Mouse (Mus musculus) CH12.LX (cell line): Measurements from ENCODE around the gene Spock3. TPM values are rescaled to one million over a fixed set of nuclear protein-coding genes. Genes with fewer than 3 reads are reported as not detected.

Experiments
- DNase-seq: peaks from one replicate; pipeline ENCODE4 v3.0.0-alpha.2; 2013; ENCODE audit errors: extremely low read depth
- H3K27ac ChIP-seq: 2 replicates; pipeline ENCODE4 v1.5.1; 2012; ENCODE audit warnings: low read depth, mild to moderate bottlenecking, control low read depth, moderate library complexity; ENCODE audit not compliant: insufficient read depth
- H3K27me3 ChIP-seq: replicated peaks from 2 replicates; pipeline ENCODE3; 2012; ENCODE audit warnings: inconsistent platforms
- H3K36me3 ChIP-seq, 2 experiments: replicated peaks in 1 of 2; 2 replicates each; pipeline versions ENCODE3 to v1.6.1; 2012; ENCODE audit warnings: inconsistent platforms in 1 of 2, low read length in 1 of 2, mild to moderate bottlenecking in 1 of 2, mixed read lengths in 1 of 2, moderate library complexity in 1 of 2; ENCODE audit not compliant: control insufficient read depth in 1 of 2, insufficient read depth in 1 of 2
- H3K4me1 ChIP-seq, 2 experiments: 2 replicates each; pipeline ENCODE4 v1.6.1; 2012; ENCODE audit warnings: inconsistent platforms in 1 of 2, moderate library complexity in 1 of 2; ENCODE audit not compliant: insufficient read depth in 2 of 2, control insufficient read depth in 1 of 2
- H3K4me2 ChIP-seq: 2 replicates; pipeline ENCODE4 v1.6.1; 2012; ENCODE audit warnings: low read depth, mild to moderate bottlenecking, control low read depth; ENCODE audit not compliant: poor library complexity, insufficient read depth, severe bottlenecking
- H3K4me3 ChIP-seq, 3 experiments: fragments of 150-350 bp in 1 of 3; sonication (generic) in 1 of 3; replicated peaks in 1 of 3; 2 replicates each; pipeline versions ENCODE3 to v1.5.1; 2011 to 2012; ENCODE audit warnings: low read depth in 2 of 3, low read length in 2 of 3, mild to moderate bottlenecking in 2 of 3, moderate library complexity in 2 of 3, control low read depth in 1 of 3, improper control_type of control experiment in 1 of 3, inconsistent platforms in 1 of 3, mixed read lengths in 1 of 3; ENCODE audit not compliant: poor library complexity in 1 of 3
- H3K79me2 ChIP-seq: replicated peaks from 2 replicates; pipeline ENCODE4 v1.6.1; 2012; ENCODE audit warnings: mild to moderate bottlenecking, moderate library complexity; ENCODE audit not compliant: control insufficient read depth, poor library complexity, insufficient read depth, severe bottlenecking; ENCODE audit errors: extremely low read depth
- H3K9ac ChIP-seq: 2 replicates; pipeline ENCODE4 v1.6.1; 2012; ENCODE audit warnings: low read depth, mild to moderate bottlenecking, control low read depth, moderate library complexity; ENCODE audit not compliant: insufficient read depth
- H3K9me3 ChIP-seq: replicated peaks from 2 replicates; pipeline ENCODE3; 2012; ENCODE audit warnings: low read length, inconsistent platforms, mixed read lengths
- BHLHE40 ChIP-seq: IDR thresholded peaks from 2 replicates; pipeline ENCODE4 v1.6.1; 2011; ENCODE audit warnings: mild to moderate bottlenecking, low read depth, low read length, improper control_type of control experiment
- CHD1 ChIP-seq: IDR thresholded peaks from 2 replicates; pipeline ENCODE4 v1.6.1; 2012; ENCODE audit warnings: low read depth, low read length, improper control_type of control experiment, inconsistent platforms
- ELF1 ChIP-seq: IDR thresholded peaks from 2 replicates; pipeline ENCODE4 v1.6.1; 2014; ENCODE audit warnings: low read depth, mild to moderate bottlenecking, inconsistent platforms, low read length, improper control_type of control experiment
- HCFC1 ChIP-seq: IDR thresholded peaks from 2 replicates; pipeline ENCODE4 v1.6.1; 2012; ENCODE audit warnings: low read depth, mild to moderate bottlenecking, inconsistent platforms, low read length, improper control_type of control experiment
- IRF4 ChIP-seq: IDR thresholded peaks from 2 replicates; pipeline ENCODE4 v1.6.1; 2014; ENCODE audit warnings: low read depth, mild to moderate bottlenecking, inconsistent platforms, low read length, improper control_type of control experiment
- JUN ChIP-seq: IDR thresholded peaks from 2 replicates; pipeline ENCODE4 v1.6.1; 2011; ENCODE audit warnings: low read depth, mild to moderate bottlenecking, low read length, improper control_type of control experiment, moderate library complexity; ENCODE audit not compliant: insufficient read depth
- KAT2A ChIP-seq: IDR thresholded peaks from 2 replicates; pipeline ENCODE4 v1.6.1; 2012; ENCODE audit warnings: low read length, improper control_type of control experiment, inconsistent platforms; ENCODE audit not compliant: insufficient replicate concordance
- MAX ChIP-seq: IDR thresholded peaks from 2 replicates; pipeline ENCODE4 v1.6.1; 2011; ENCODE audit warnings: low read length, improper control_type of control experiment
- MEF2A ChIP-seq: IDR thresholded peaks from 2 replicates; pipeline ENCODE4 v1.6.1; 2014; ENCODE audit warnings: low read depth, mild to moderate bottlenecking, inconsistent platforms, low read length, improper control_type of control experiment, borderline replicate concordance
- MYC ChIP-seq: IDR thresholded peaks from 2 replicates; pipeline ENCODE4 v1.6.1; 2011; ENCODE audit warnings: low read depth, mild to moderate bottlenecking, improper control_type of control experiment, low read length
- NRF1 ChIP-seq: IDR thresholded peaks from 2 replicates; pipeline ENCODE4 v1.6.1; 2014; ENCODE audit warnings: low read depth, mild to moderate bottlenecking, inconsistent platforms, low read length, improper control_type of control experiment, moderate library complexity
- PAX5 ChIP-seq: IDR thresholded peaks from 2 replicates; pipeline ENCODE4 v1.6.1; 2012; ENCODE audit warnings: low read length, inconsistent platforms, mixed read lengths
- POLR2AphosphoS2 ChIP-seq: IDR thresholded peaks from 2 replicates; pipeline ENCODE4 v1.6.1; 2011; ENCODE audit warnings: low read depth, low read length, improper control_type of control experiment
- RCOR1 ChIP-seq: conservative IDR thresholded peaks from 2 replicates; pipeline ENCODE4 v1.6.1; 2012; ENCODE audit warnings: low read depth, mild to moderate bottlenecking, inconsistent platforms, low read length, improper control_type of control experiment
- SIN3A ChIP-seq: IDR thresholded peaks from 2 replicates; pipeline ENCODE4 v1.6.1; 2012; ENCODE audit warnings: low read length, improper control_type of control experiment, inconsistent platforms
- SMC3 ChIP-seq: IDR thresholded peaks from 2 replicates; pipeline ENCODE4 v1.6.1; 2011; ENCODE audit warnings: low read depth, low read length, improper control_type of control experiment
- TBP ChIP-seq: conservative IDR thresholded peaks from 2 replicates; pipeline ENCODE4 v1.6.1; 2011; ENCODE audit warnings: low read depth, low read length, improper control_type of control experiment
- UBTF ChIP-seq: IDR thresholded peaks from 2 replicates; pipeline ENCODE4 v1.6.1; 2012; ENCODE audit warnings: low read depth, mild to moderate bottlenecking, inconsistent platforms, low read length, improper control_type of control experiment, moderate library complexity
- ZMIZ1 ChIP-seq: IDR thresholded peaks from 2 replicates; pipeline ENCODE4 v1.6.1; 2012; ENCODE audit warnings: low read depth, mild to moderate bottlenecking, inconsistent platforms, low read length, improper control_type of control experiment
- dilution Hi-C: fragments of 300-500 bp; cut with MboI; formaldehyde crosslinking; loops from 2 replicates; pipeline ENCODE4 v1.14.3; 2020; ENCODE audit warnings: low sequenced_read_pairs; ENCODE audit not compliant: extremely low pct_unique_long_range_greater_than_20kb, extremely low pct_ligation_motif_present
- in situ Hi-C: fragments of 300-500 bp; cut with MboI; formaldehyde crosslinking; loops from 3 replicates; pipeline ENCODE4 v1.14.3; 2019; ENCODE audit warnings: low sequenced_read_pairs, low pct_ligation_motif_present, low pct_unique_long_range_greater_than_20kb, mixed read lengths
- polyA plus RNA-seq: library from polyadenylated mRNA; unstranded; fragments of >175 nt; gene quantifications from 2 replicates; pipeline ENCODE4 v1.2.1, GENCODE M21; 2012; ENCODE audit warnings: low read depth; ENCODE audit not compliant: insufficient read length
- total RNA-seq, 2 experiments: library from RNA; depleted of rRNA; stranded (reverse); fragments of 300-350 nt in 1 of 2; fragments of >200 nt in 1 of 2; gene quantifications; 2 replicates each; pipeline ENCODE4 v1.2.3; 2012 to 2014

Gene Spock3
- total and polyA plus RNA-seq, 3 experiments, result not detected

DNA sequence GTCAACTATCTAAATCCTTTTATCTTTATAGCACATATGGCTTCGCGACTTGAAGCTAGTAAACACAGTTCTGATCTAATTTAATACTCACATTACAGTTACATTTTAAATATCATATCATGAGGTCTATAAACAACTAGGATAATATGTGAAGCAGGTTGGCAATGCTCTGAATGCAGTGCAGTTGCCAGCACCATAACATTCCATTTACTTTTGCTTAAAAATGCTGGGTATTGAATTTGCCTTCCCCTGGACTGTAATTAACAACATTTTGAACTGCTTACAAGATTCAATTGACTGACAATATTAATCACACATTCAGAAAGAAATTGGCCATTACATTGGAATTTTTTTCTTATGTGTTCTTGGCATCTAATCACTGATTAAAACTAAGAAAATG is 147.4 kb downstream of the Spock3 start:
- Histone ChIP-seq H3K4me1 (no peaks in the 10 kb centered on the region), H3K27ac (no peak overlapping the region), H3K27me3 (no peaks in the 10 kb centered on the region), H3K36me3 (no peaks in the 10 kb centered on the region), H3K9ac (no peak overlapping the region), H3K79me2 (no peaks in the 10 kb centered on the region), H3K9me3 (peaks cover 10% of the 10 kb centered on the region), H3K4me2 (no peak overlapping the region), H3K4me3 (no peak overlapping the region)
- in situ Hi-C loops (no loop called here), dilution Hi-C loops (no loop called here)
- TF ChIP-seq MEF2A, result no peak
- TF ChIP-seq KAT2A, result no peak
- no peak for TF ChIP-seq CHD1
- TF ChIP-seq MAX, result no peak
- no peak for TF ChIP-seq UBTF
- TF ChIP-seq ZMIZ1, result no peak
- no peak for TF ChIP-seq SMC3
- TF ChIP-seq ELF1, result no peak
- no peak for TF ChIP-seq HCFC1
- TF ChIP-seq MYC, result no peak
- no peak for TF ChIP-seq IRF4
- no peak for TF ChIP-seq BHLHE40
- TF ChIP-seq PAX5, result no peak
- TF ChIP-seq JUN, result no peak
- no peak for DNase-seq

DNA sequence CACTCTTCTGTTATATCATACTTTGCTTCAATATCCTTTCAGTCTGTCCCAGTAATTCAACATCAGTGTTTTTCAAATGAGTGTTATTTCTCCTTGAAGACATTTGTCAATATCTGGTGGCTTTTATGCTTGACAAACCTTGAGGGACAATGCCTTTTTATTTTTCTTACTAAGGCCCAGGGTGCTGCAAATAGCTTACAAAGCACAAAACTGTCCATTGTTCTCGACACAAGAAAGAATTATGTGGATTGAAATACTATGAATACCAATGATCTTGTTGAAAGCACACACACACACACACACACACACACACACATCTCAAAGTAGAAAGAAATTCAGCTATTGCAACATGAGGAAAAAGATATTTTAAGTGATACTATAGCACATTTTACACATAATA is 159.0 kb downstream of the Spock3 start:
- no peak overlapping the region for H3K9ac ChIP-seq
- no peaks in the 10 kb centered on the region for H3K36me3 ChIP-seq
- TF ChIP-seq NRF1, result no peak
- TF ChIP-seq SIN3A, result no peak
- no peak for TF ChIP-seq RCOR1
- no peak for TF ChIP-seq MYC
- no peak for TF ChIP-seq SMC3
- no peak for TF ChIP-seq POLR2AphosphoS2
- TF ChIP-seq PAX5, result no peak
- TF ChIP-seq TBP, result no peak
- TF ChIP-seq BHLHE40, result no peak
- dilution Hi-C loops, result no loop called here
- H3K9me3 ChIP-seq, result peaks cover 8% of the 10 kb centered on the region
- H3K4me1 ChIP-seq, result no peaks in the 10 kb centered on the region
- in situ Hi-C loops, result no loop called here
- H3K27me3 ChIP-seq, result no peaks in the 10 kb centered on the region
- no peak overlapping the region for H3K4me2 ChIP-seq
- no peaks in the 10 kb centered on the region for H3K79me2 ChIP-seq
- no peak overlapping the region for H3K27ac ChIP-seq
- H3K4me3 ChIP-seq, result no peak overlapping the region
- DNase-seq, result no peak
